ENCODE assay signal across 19 mouse cellular contexts in genomic region chr5:101779376-101779863, GRCm38 (mm10).
"Had no signal": no experiment of that assay in that cellular context is flagged by ENCODE, and none has a peak within 500 bp of the region (broad histone marks: within the 10 kb centered on the region; RNA-seq: fewer than 3 reads in every experiment).

No protein-coding gene starts in this region.

- H3K4me3 ChIP-seq: left cerebral cortex, adult 2 months; liver, embryonic 13.5 days; midbrain, embryonic 12.5 days; midbrain, embryonic 15.5 days; neural tube, embryonic 12.5 days; neural tube, embryonic 15.5 days had no signal

- H3K9ac ChIP-seq: liver, embryonic 13.5 days; midbrain, embryonic 12.5 days; midbrain, embryonic 15.5 days; neural tube, embryonic 12.5 days; neural tube, embryonic 15.5 days had no signal

- H3K9me3 ChIP-seq: liver, embryonic 13.5 days; midbrain, embryonic 12.5 days; midbrain, embryonic 15.5 days; neural tube, embryonic 12.5 days; neural tube, embryonic 15.5 days had no signal

- H3K27me3 ChIP-seq: liver, embryonic 13.5 days; midbrain, embryonic 12.5 days; midbrain, embryonic 15.5 days; neural tube, embryonic 12.5 days; neural tube, embryonic 15.5 days had no signal

- ATAC-seq: midbrain, embryonic 15.5 days had no signal

- DNase-seq: kidney, adult 9 months; kidney, postnatal 25 days; layer of hippocampus, postnatal 36 days; liver, embryonic 13.5 days; lung, adult 2 months; lung, postnatal 14 days; right cerebral cortex, adult 18-20 months; right cerebral cortex, postnatal 14 days; right cerebral cortex, postnatal 4 days; thymus, adult 2 months; thymus, postnatal 14 days; thymus, postnatal 4 days had no signal

- H3K36me3 ChIP-seq: liver, embryonic 13.5 days; midbrain, embryonic 12.5 days; midbrain, embryonic 15.5 days; neural tube, embryonic 12.5 days; neural tube, embryonic 15.5 days had no signal

- H3K27ac ChIP-seq: left cerebral cortex, adult 2 months; liver, embryonic 13.5 days; macrophage; midbrain, embryonic 12.5 days; midbrain, embryonic 15.5 days; neural tube, embryonic 12.5 days; neural tube, embryonic 15.5 days; stomach, postnatal 0 days had no signal

- H3K4me2 ChIP-seq: liver, embryonic 13.5 days; midbrain, embryonic 12.5 days; midbrain, embryonic 15.5 days; neural tube, embryonic 12.5 days; neural tube, embryonic 15.5 days had no signal

- H3K4me1 ChIP-seq: liver, embryonic 13.5 days; midbrain, embryonic 12.5 days; midbrain, embryonic 15.5 days; neural tube, embryonic 12.5 days had no signal
